Mouse (Mus musculus): Measurements from ENCODE around the gene Ap5z1. TPM values are rescaled to one million over a fixed set of nuclear protein-coding genes. Genes with fewer than 3 reads are reported as not detected.

Gene Ap5z1
- polyA plus RNA-seq (2016; fragmentation: Nextera tagmentation; extraction: Ambion mirVana), result 12.3 and 14.6 TPM in 2 replicates

DNA sequence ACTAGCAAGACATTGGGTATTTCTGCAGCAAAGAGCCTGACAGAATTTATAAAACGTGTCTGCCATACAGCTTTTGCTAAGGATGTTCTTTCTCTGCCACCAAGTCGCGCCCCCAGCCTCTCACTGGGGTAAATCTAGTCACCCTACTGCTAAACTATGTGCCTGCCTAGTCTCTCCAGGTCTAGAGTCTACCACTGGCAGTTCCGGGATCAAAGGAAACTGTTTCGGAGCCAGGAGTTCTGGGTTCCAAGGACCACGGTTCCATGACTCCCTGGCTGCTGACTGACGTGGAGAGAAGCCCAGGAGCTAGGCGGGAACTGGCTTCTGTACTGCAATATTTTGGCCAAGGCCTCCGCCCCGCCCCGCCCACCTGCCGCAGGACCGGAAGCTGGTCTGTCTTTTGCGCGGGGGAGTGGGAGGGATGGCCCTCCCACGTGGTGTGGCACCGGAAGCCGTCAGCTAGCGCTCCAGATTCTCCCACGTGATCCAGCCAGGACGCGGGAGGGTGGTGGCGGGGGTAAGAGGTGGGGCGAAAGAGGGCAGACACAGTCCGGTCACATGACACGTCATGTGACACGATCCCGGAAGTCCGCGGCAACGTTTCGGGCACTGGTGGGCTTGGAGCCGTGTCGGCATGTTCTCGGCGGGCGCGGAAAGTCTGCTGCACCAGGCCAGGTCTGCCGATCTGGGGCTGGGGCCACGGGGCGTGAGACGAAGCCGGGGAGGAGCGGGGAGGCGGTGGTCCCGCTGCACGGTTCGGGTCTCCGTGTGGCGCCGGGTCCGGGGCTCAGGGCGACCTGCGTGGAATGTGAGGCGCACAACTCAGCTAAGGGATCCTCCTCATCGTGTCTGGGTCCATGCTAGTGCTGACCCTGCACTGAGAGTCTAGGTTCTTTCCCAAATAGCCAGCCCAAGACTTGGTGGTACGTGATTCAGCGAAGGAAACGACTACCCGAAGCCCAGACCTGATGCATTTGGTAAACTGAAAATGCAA lies at the start of gene Ap5z1:
Gene Ap5z1, plus strand, starts transcription at position 484 of the 994 bp plus-strand sequence.
- no peaks in the 10 kb centered on the region for H3K27me3 ChIP-seq (ENCODE audit: low read depth, poor library complexity, severe bottlenecking)
- WGBS, result 2% methylated on average over 60 of the region's 60 CpGs
- peaks cover 55% of the 10 kb centered on the region for H3K36me3 ChIP-seq
- DNase-seq (ENCODE audit: low spot score), result peak; percentile 97
- H3K4me3 ChIP-seq, result peak within 1 kb of the TSS; percentile 73
- H3K27ac ChIP-seq (replicated peaks), result peak within 1 kb of the TSS; percentile 88
- H3K4me1 ChIP-seq, result peaks cover 17% of the 10 kb centered on the region
- no peaks in the 10 kb centered on the region for H3K9me3 ChIP-seq (replicated peaks)

DNA sequence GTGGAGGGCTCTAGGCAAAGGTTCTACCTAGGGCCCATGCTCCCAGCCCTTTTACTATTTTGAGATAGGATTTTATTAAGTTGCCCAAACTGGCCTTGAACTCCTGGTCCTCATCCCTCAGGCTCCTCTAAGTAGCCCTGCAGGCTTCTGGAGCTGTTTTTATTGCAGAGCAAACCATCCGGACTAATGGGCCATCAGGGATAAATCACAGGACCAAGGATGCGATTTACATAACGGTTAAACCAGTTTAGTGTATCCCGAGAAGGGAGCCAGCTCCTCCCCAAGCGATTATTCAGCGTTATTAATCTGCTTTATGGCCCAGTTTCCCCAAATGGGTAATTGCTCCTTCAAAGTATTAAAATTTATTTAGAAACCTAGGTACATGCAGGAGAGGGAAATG lies 48.3 kb upstream of the Ap5z1 start:
- H3K27ac ChIP-seq (replicated peaks), result 0 out of 2 replicates have a peak overlapping the region, but pooled peaks have one; percentile 23
- H3K4me3 ChIP-seq, result no peak overlapping the region
- H3K9me3 ChIP-seq (replicated peaks), result no peaks in the 10 kb centered on the region
- H3K4me1 ChIP-seq, result peaks cover 74% of the 10 kb centered on the region
- 75% methylated on average over 6 of the region's 6 CpGs for WGBS
- peaks cover 56% of the 10 kb centered on the region for H3K36me3 ChIP-seq
- H3K27me3 ChIP-seq (ENCODE audit: low read depth, poor library complexity, severe bottlenecking), result no peaks in the 10 kb centered on the region
- no peak for DNase-seq (ENCODE audit: low spot score)

DNA sequence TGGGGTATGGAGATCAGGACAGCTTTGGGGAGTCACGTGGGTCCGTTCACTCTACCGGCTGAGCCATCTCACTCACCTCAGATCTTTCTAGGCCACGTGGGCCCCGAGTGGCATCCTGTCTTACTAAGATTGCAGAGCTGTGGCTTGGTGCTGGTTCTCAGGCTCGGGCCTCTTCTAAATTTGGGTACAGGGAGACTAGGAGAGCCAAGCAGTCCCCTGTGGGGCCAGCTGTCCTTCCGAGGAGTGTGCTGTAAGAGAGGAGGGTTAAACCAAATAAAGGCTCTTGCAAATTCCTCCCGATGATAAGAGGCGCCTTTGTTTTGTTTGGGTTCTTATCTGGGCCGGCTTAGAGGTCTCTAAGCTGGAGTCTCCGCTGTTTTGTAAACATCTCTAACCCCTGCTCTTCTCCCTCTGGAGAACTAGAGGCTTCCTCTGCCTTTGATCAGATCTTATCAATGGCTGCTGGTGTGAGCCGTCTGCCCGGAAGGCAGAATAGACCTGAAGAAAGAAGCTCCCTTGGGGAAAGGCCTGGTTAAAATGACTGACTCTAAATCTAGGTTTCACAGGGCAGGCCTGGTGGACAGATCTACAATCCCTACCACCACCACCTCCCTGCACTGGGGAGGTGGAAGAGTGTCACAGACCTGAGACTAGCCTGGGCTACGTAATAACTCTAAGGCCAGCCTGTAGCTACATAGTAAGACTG lies 47.5 kb upstream of the Ap5z1 start:
- WGBS, result 12% methylated on average over 14 of the region's 14 CpGs

DNA sequence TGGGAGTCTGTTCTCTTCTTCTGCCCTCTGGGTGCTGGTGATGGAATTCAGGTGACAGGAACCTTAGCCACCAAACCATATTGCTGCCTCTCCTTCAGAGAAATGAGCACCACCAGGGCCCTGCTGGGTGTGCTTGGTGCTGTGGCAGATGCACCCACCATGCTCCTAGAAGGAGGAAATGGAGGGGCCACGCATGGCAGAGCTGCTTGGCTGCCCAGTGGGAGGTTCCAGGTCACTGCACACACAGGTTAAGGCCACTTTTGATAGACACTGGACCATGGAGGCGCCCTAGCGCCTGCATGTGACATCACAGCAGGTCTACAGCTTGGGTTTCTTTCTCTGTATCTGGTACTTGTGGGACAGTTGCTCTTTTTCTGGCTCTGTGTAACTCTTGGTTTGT lies 46.6 kb upstream of the Ap5z1 start:
- H3K36me3 ChIP-seq, result peaks cover 58% of the 10 kb centered on the region
- no peaks in the 10 kb centered on the region for H3K27me3 ChIP-seq (ENCODE audit: low read depth, poor library complexity, severe bottlenecking)
- H3K27ac ChIP-seq (replicated peaks), result peak overlapping the region; percentile 46; the same call in 1 of the 2 replicates
- no peaks in the 10 kb centered on the region for H3K9me3 ChIP-seq (replicated peaks)
- no peak overlapping the region for H3K4me3 ChIP-seq
- WGBS, result 48% methylated on average over 3 of the region's 3 CpGs
- peaks cover 76% of the 10 kb centered on the region for H3K4me1 ChIP-seq
- DNase-seq (ENCODE audit: low spot score), result no peak

More for the DNA sequence above, 47.5 kb upstream of the Ap5z1 start:
- peak; percentile 28 for DNase-seq (ENCODE audit: low spot score)
- H3K4me1 ChIP-seq, result peaks cover 74% of the 10 kb centered on the region
- no peak overlapping the region for H3K4me3 ChIP-seq
- peak overlapping the region; percentile 79 for H3K27ac ChIP-seq (replicated peaks)
- no peaks in the 10 kb centered on the region for H3K9me3 ChIP-seq (replicated peaks)
- H3K36me3 ChIP-seq, result peaks cover 57% of the 10 kb centered on the region
- H3K27me3 ChIP-seq (ENCODE audit: low read depth, poor library complexity, severe bottlenecking), result no peaks in the 10 kb centered on the region

DNA sequence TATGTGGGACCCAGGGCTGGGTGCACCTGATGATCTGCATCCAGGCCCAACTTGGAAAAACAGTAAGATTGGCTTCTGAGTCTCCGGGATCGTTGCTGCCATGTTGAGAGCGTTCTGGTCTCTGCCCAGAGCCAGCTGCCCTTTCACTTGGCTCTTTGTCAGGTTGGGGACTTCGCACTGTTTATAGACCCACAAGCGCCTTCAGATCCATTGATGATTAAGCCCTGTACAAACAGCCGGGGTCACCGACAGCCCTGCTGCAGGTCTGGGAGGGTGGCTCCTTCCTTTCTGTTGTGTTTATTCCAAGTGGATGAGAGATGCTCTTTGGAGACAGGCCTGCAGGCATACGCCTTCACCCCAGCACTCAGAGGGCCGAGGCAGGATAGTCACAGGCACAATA lies 45.9 kb upstream of the Ap5z1 start:
- peaks cover 56% of the 10 kb centered on the region for H3K36me3 ChIP-seq
- no peak overlapping the region for H3K4me3 ChIP-seq
- H3K4me1 ChIP-seq, result peaks cover 75% of the 10 kb centered on the region
- H3K27ac ChIP-seq (replicated peaks), result peak overlapping the region; percentile 46
- WGBS, result 71% methylated on average over 9 of the region's 9 CpGs
- DNase-seq (ENCODE audit: low spot score), result no peak
- no peaks in the 10 kb centered on the region for H3K27me3 ChIP-seq (ENCODE audit: low read depth, poor library complexity, severe bottlenecking)
- H3K9me3 ChIP-seq (replicated peaks), result no peaks in the 10 kb centered on the region

DNA sequence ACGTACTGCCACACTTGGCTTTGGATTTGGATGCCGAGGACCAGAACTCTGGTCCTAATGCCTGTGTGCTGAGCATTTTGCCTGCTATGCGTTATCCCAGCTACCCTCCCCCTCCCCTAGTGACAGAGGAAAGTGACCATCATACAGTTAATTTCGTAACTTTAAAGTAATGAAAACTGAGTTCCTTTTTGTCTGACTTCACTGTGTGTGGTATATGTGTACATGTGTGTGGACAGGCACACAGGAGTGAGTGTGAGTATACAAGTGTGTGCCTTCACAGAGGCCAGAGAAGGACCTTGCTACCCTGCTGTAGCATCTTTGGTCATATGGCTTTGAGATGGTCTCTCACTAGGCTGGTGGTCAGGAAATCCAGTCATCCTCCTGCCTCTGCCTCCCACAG lies 45.3 kb upstream of the Ap5z1 start:
- no peak for DNase-seq (ENCODE audit: low spot score)
- Histone ChIP-seq H3K4me1 (peaks cover 70% of the 10 kb centered on the region), H3K36me3 (peaks cover 56% of the 10 kb centered on the region), H3K27me3 (ENCODE audit: low read depth, poor library complexity, severe bottlenecking) (no peaks in the 10 kb centered on the region), H3K27ac (replicated peaks) (peak overlapping the region; percentile 38; the same call in 1 of the 2 replicates), H3K4me3 (no peak overlapping the region), H3K9me3 (replicated peaks) (no peaks in the 10 kb centered on the region)
- WGBS, result 94% methylated on average over 4 of the region's 4 CpGs

DNA sequence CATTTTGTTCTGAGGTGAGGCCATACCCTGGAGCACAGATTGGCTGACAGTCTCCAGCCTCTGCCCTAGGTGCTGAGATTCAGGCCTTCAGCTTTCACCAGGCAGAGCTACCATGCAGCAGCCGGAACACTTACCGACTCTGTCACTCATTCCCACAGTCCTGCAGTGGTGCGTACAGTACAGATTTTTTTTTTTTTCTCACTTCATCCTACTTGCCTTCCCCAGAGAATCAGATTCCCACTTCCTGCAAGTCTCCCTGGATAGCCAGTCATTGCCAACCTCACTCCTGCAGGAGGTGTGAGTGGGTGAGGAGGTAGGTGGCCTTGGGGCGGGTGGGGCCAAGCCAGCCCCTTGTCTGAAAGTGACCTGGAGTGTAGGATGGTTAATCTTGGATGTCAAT lies 43.4 kb upstream of the Ap5z1 start:
- peaks cover 55% of the 10 kb centered on the region for H3K36me3 ChIP-seq
- H3K4me1 ChIP-seq, result peaks cover 61% of the 10 kb centered on the region
- H3K9me3 ChIP-seq (replicated peaks), result no peaks in the 10 kb centered on the region
- DNase-seq (ENCODE audit: low spot score), result no peak
- H3K4me3 ChIP-seq, result no peak overlapping the region
- 0 out of 2 replicates have a peak overlapping the region, but pooled peaks have one; percentile 34 for H3K27ac ChIP-seq (replicated peaks)
- no peaks in the 10 kb centered on the region for H3K27me3 ChIP-seq (ENCODE audit: low read depth, poor library complexity, severe bottlenecking)
- WGBS, result 97% methylated on average over 4 of the region's 4 CpGs

DNA sequence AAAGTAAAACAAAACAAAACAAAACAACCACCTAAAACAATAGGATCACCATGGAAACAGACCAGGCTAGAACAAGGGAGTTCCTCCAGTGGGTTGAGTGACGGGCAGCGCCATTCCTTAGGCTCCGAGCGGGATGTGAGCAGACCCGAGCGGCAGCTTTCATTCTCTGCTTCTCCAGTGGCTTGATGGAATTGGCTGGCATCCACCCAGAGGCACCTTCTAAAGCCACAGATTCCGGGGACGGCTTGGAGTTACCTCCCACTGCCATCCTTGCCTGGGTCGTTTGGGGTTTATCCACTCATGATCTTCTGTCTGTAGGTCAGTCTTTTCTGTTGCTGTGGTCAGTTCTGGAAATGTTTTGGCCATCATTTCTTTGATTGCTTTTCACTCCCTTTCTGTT lies 42.8 kb upstream of the Ap5z1 start:
- no peaks in the 10 kb centered on the region for H3K9me3 ChIP-seq (replicated peaks)
- H3K27ac ChIP-seq (replicated peaks), result no peak overlapping the region
- H3K27me3 ChIP-seq (ENCODE audit: low read depth, poor library complexity, severe bottlenecking), result no peaks in the 10 kb centered on the region
- H3K4me1 ChIP-seq, result peaks cover 61% of the 10 kb centered on the region
- H3K36me3 ChIP-seq, result peaks cover 60% of the 10 kb centered on the region
- no peak overlapping the region for H3K4me3 ChIP-seq
- DNase-seq (ENCODE audit: low spot score), result no peak
- 91% methylated on average over 9 of the region's 9 CpGs for WGBS

DNA sequence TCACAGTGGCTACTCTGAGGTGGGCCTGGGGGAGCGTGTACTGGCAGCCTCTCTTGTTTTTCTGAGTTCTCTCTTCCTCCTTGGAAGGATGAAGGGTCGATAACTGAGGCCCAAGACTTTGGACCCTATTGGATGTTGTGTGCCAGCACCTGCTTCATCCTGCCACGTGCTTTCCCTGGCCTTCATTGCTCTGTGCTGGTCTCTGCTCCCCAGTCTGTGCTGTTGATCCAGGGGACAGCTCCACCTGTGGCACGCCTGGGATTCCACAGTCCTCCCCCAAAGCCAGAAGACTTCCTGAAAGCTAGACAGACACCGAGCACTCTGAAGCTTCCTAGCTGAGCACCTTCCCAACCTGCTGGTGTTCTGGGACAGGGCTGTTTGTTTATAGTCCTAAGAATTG lies 41.9 kb upstream of the Ap5z1 start:
- H3K27ac ChIP-seq (replicated peaks), result no peak overlapping the region
- H3K36me3 ChIP-seq, result peaks cover 66% of the 10 kb centered on the region
- 88% methylated on average over 5 of the region's 5 CpGs for WGBS
- no peaks in the 10 kb centered on the region for H3K9me3 ChIP-seq (replicated peaks)
- H3K4me3 ChIP-seq, result no peak overlapping the region
- no peaks in the 10 kb centered on the region for H3K27me3 ChIP-seq (ENCODE audit: low read depth, poor library complexity, severe bottlenecking)
- H3K4me1 ChIP-seq, result peaks cover 61% of the 10 kb centered on the region
- no peak for DNase-seq (ENCODE audit: low spot score)

DNA sequence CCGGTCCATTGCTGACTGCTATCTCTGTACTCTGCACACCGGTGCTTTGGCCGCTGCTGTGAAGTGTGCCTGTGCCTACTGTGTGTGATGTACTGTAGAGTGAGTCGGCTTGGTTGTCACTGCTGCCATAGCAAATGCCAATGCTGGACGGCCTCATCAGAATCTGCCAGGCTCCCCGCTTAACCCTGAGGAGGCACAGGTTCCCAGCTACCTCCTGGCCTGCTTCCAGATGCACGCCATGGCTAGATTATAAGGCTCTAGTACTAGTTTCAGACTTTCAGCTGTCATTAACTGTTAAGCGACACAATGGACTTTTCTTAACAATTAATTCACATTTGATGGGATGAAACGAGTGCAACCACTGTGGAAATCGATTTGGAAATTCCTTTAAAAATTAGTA lies 40.6 kb upstream of the Ap5z1 start:
- Histone ChIP-seq H3K9me3 (replicated peaks) (no peaks in the 10 kb centered on the region), H3K27me3 (ENCODE audit: low read depth, poor library complexity, severe bottlenecking) (no peaks in the 10 kb centered on the region), H3K4me1 (peaks cover 61% of the 10 kb centered on the region), H3K27ac (replicated peaks) (no peak overlapping the region), H3K36me3 (peaks cover 62% of the 10 kb centered on the region), H3K4me3 (no peak overlapping the region)
- no peak for DNase-seq (ENCODE audit: low spot score)
- 95% methylated on average over 10 of the region's 10 CpGs for WGBS

DNA sequence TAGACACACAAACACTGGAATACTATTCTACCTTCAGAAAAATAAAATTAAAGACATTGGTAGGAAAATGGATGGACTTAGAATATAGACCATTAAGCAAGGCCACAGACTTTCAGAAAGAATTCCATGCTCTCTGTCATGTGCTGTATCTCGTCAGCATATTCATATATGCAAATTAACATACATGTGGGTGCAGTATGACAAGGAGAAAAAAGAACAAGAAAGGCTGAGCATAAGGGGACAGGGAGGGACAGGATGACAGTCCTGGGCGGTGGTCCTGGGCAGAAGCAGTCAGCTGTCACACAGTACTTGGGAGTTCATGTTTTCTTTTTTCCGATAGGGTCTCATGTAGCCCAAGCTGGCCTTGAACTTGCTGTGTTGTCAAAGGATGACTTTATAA lies 40.0 kb upstream of the Ap5z1 start:
- Histone ChIP-seq H3K27me3 (ENCODE audit: low read depth, poor library complexity, severe bottlenecking) (no peaks in the 10 kb centered on the region), H3K27ac (replicated peaks) (no peak overlapping the region), H3K4me3 (no peak overlapping the region), H3K36me3 (peaks cover 57% of the 10 kb centered on the region), H3K4me1 (peaks cover 62% of the 10 kb centered on the region), H3K9me3 (replicated peaks) (no peaks in the 10 kb centered on the region)
- DNase-seq (ENCODE audit: low spot score), result no peak
- WGBS, result 64% methylated on average over 3 of the region's 3 CpGs

DNA sequence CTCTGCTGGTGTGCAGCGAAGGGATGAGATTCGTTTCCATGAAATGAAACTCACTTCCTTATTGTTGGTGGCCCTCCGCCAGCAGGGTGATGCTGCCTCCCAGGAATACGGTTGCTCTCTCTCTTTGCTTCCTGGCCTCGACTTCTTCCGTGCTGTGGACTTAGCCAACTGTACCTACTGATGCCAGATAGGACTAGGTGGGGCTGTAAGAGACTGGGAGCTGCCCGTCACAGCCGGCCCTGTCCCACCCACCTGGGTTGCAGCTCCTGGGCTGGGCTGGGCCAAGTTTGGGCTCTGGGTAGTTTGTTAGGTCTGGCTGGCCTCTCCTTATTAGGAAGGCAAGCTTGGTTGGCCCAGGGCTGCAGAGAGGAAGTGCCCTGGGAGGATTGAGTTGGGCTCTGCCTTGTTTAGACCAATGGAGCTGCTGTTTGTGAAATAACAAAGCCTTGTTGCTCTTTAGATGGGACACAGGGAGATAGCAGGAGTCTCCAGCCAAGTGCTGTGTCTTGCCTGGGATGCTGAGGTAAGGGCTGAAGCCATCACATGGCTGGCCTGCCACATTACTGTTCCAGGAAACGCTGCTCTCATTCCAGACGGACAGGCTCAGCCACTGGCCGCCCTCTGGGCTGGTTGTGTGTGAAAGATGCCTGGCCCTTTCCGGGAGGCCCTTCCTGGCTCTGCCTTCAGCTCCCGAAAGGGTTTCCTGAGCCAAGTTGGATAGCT lies 39.0 kb upstream of the Ap5z1 start:
- Histone ChIP-seq H3K27ac (replicated peaks) (peak overlapping the region; percentile 14; the same call in 1 of the 2 replicates), H3K4me1 (peaks cover 64% of the 10 kb centered on the region), H3K27me3 (ENCODE audit: low read depth, poor library complexity, severe bottlenecking) (no peaks in the 10 kb centered on the region), H3K9me3 (replicated peaks) (no peaks in the 10 kb centered on the region), H3K36me3 (peaks cover 47% of the 10 kb centered on the region), H3K4me3 (no peak overlapping the region)
- no peak for DNase-seq (ENCODE audit: low spot score)
- WGBS, result 85% methylated on average over 13 of the region's 13 CpGs
